Mouse (Mus musculus) small intestine, adult 2 months (tissue): ENCODE measurements around the gene Asb1.

Source experiments
- CTCF ChIP-seq: fragments of 200-500 bp; IDR thresholded peaks from 2 replicates; pipeline ENCODE4 v1.5.1; 2012; ENCODE audit warnings: low read depth, mild to moderate bottlenecking, control low read depth, inconsistent platforms, low read length, moderate library complexity, mixed read lengths; ENCODE audit not compliant: insufficient replicate concordance, insufficient read length; ENCODE audit errors: extremely low read depth
- POLR2A ChIP-seq: fragments of 200-500 bp; IDR thresholded peaks from 2 replicates; pipeline ENCODE4 v1.6.1; 2012; ENCODE audit warnings: low read depth, mild to moderate bottlenecking, control low read depth, inconsistent platforms, low read length, moderate library complexity

DNA sequence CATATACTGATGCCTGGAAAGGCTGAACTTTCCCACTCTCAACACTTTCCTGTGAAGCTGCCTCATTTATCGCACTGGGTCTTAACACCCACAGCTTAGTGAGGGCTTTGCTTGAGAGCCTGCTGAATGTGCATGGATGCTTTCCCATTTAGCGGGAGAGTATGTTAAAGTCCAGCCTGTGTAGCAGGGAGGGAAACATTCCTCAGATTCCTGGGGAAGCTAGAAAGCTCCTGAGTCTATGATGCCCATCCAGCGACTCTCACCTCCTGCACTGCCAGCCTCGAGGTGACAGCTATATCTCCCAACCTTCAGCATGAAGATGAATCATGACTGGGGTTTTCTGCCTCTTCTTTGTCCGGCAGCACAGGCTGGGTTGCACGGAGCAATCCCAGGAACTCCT, 49.4 kb downstream of the Asb1 start:
- TF ChIP-seq POLR2A (no peak), CTCF (no peak)
